Mouse (Mus musculus) spleen, adult 2 months (tissue): Measurements from ENCODE around the gene Gm2016. TPM values are rescaled to one million over a fixed set of nuclear protein-coding genes. Genes with fewer than 3 reads are reported as not detected.
"Not testable (repeated sequence)": the region's sequence is repeated elsewhere in the genome, so short reads cannot be mapped to it uniquely, and the experiment has no call there.

ENCODE experiments used
- DNase-seq, 2 experiments: peaks; one replicate each; pipeline versions ENCODE4 v3.0.0 to v3.0.0-alpha.2; 2012 to 2021; ENCODE audit warnings: low spot score in 2 of 2, low read depth in 1 of 2
- H3K27ac ChIP-seq: fragments of 200-500 bp; 2 replicates; pipeline ENCODE4 v1.5.1; 2012; ENCODE audit warnings: low read length, inconsistent platforms; ENCODE audit not compliant: insufficient read depth
- H3K27me3 ChIP-seq: fragments of 200-500 bp; 2 replicates; pipeline ENCODE4 v1.6.1; 2012; ENCODE audit warnings: mild to moderate bottlenecking, moderate library complexity, low read length, inconsistent platforms; ENCODE audit not compliant: control insufficient read depth, insufficient read depth
- H3K36me3 ChIP-seq: fragments of 200-500 bp; 2 replicates; pipeline ENCODE4 v1.6.1; 2012; ENCODE audit warnings: mild to moderate bottlenecking, low read length, inconsistent platforms; ENCODE audit not compliant: control insufficient read depth, insufficient read depth
- H3K4me1 ChIP-seq: fragments of 200-500 bp; 2 replicates; pipeline ENCODE4 v1.6.1; 2011; ENCODE audit warnings: inconsistent platforms; ENCODE audit not compliant: control insufficient read depth, insufficient read depth, insufficient read length
- H3K4me3 ChIP-seq: fragments of 200-500 bp; 2 replicates; pipeline ENCODE4 v1.5.1; 2011; ENCODE audit warnings: mild to moderate bottlenecking, inconsistent platforms; ENCODE audit not compliant: insufficient read depth, insufficient read length; ENCODE audit errors: extremely low read depth
- WGBS: fragments of 180-500 bp; shearing (Covaris S2); methylation state at CpG from one replicate; pipeline ENCODE4 v1.1.7; 2018; 5-methylcytosine and 5-hydroxymethylcytosine counted together
- polyA plus RNA-seq: library from polyadenylated mRNA; depleted of rRNA; stranded (reverse); fragments of >200 nt; gene quantifications from 2 replicates; pipeline ENCODE4 v1.2.3, GENCODE M21; 2012; rRNA removed

Gene Gm2016
- polyA plus RNA-seq = not detected in 2 replicates

- not testable (repeated sequence) for DNase-seq, H3K27ac ChIP-seq, H3K4me3 ChIP-seq, H3K27me3 ChIP-seq, H3K4me1 ChIP-seq, H3K36me3 ChIP-seq
- 74% methylated on average over 5 of the region's 5 CpGs for WGBS
These were observed at the start of gene Gm2016 for GRCm38 (mm10) chr12:87873772-87874171. Gene Gm2016 (plus strand): TSS chr12:87874072.

- not testable (repeated sequence) for DNase-seq, H3K27me3 ChIP-seq, H3K4me1 ChIP-seq, H3K27ac ChIP-seq, H3K4me3 ChIP-seq, H3K36me3 ChIP-seq
- 80% methylated on average over 2 of the region's 2 CpGs for WGBS
These were observed 31.6 kb upstream of the Gm2016 start, which contains the start of gene Gm2001 for GRCm38 (mm10) chr12:87842239-87842638. Gene Gm2001 (minus strand): TSS chr12:87842339.

GRCm38 (mm10) chr12:87850657-87851056 lies 23.2 kb upstream of the Gm2016 start:
- H3K4me3 ChIP-seq, H3K36me3 ChIP-seq, DNase-seq, H3K4me1 ChIP-seq, H3K27ac ChIP-seq, H3K27me3 ChIP-seq: not testable (repeated sequence)
- no CpG with 5 or more reads among the region's 2 CpGs for WGBS

DNA sequence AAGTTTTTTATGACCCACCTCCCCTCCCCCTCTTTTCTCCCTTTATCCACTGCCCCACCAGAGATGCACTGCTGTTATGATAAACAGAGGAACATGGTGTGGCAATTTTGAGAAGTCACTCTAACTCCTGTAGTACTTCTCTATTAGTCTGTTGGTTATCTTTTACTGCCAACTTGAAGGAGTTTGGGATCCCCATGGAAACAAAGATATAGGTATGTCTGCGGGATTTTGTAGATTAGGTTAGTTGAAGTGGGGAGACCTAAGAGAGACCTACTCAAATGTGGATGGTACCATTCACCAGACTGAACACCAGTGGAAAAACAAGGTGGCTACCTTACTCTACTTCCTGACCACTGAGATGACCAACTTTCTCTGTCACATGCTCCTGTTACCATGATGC lies 17.8 kb upstream of the Gm2016 start:
- DNase-seq, H3K27ac ChIP-seq, H3K4me1 ChIP-seq, H3K36me3 ChIP-seq, H3K4me3 ChIP-seq, H3K27me3 ChIP-seq: not testable (repeated sequence)
- WGBS = 78% methylated on average over 1 of the region's 1 CpGs

DNA sequence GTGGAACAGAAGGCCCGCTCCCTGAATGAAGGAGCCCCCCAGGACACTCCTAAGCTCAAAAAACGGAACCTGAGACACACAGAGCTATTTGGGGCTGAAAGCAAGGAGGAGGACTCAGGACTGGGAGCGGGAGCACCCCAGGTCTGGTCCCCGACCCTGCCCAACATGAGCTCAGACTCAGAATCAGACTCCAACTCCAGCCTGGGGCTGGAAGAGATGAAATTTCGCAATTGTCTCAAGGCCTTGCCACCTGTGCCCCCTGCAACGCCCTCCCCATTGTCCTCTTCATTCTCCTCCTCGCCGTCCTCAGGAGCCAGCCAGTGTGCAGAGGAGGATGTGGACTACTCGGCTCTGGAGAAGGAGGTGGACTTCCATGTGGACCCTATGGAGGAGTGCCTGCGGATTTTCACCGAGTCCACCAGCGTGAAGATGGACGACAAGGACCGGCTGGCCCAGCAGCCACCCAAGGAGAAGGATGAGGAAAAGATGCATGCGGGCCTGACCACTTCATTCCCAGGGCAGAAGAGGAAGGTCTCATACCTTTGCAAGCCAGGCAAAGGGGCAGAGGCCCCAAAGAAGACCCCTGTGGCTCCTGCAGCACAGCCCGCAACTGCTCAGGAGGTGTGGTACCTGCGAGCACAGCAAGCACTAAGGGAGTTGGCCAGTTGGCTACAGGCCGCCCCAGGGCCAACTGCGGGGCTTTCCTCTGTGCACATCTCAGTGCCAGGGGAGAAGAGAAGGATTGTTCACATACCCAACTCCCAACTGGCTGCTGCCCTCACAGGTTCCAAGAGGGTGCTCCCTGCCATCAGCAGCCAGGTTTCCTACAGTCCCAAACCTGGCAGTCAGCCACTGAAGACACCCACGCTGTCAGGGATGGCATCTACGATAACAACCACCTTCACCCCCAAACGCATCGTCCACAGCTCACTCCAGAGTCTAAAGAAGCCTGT lies 11.9 kb upstream of the Gm2016 start:
- DNase-seq, H3K27ac ChIP-seq, H3K4me3 ChIP-seq, H3K36me3 ChIP-seq, H3K27me3 ChIP-seq, H3K4me1 ChIP-seq: not testable (repeated sequence)
- 83% methylated on average over 23 of the region's 23 CpGs for WGBS

DNA sequence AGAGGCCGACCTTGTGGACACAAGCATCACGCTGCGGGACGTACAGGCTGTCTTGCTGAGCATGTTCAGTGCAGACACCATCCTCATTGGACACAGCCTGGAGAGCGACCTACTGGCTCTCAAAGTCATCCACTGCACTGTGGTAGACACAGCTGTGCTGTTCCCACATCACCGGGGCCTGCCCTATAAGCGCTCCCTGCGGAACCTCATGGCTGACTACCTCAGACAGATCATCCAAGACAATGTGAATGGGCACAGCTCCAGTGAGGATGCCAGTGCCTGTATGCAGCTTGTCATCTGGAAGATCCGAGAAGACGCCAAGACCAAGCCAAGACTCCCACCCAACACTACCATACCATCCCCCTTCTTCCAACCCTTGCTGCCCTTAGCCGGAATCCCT lies 10.2 kb upstream of the Gm2016 start:
- not testable (repeated sequence) for H3K4me3 ChIP-seq, H3K27ac ChIP-seq, H3K27me3 ChIP-seq, H3K4me1 ChIP-seq, DNase-seq, H3K36me3 ChIP-seq
- WGBS = 97% methylated on average over 10 of the region's 11 CpGs

- DNase-seq = not testable (repeated sequence)
These were observed 9.8 kb upstream of the Gm2016 start for GRCm38 (mm10) chr12:87864048-87864447.

DNA sequence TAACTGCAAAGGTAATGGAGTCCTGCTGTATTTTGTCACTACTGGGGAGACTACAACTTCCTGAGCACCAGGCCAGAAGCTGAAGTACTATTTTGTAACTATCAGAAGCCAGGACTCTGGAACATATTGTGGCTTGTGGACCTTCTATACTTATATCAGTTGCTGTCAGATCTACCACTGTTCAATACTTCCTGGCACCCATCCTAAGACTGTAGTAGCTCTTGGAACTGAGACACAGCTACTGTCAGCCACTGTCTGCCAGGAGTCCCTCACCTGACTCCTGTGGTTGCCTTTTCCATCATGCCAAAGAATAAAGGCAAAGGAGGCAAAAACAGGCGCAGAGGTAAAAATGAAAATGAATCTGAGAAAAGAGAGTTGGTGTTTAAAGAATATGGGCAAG lies 21.2 kb downstream of the Gm2016 start, which contains the start of gene Gm2022:
TSS of gene Gm2022 (plus strand) at position 301 of the 400 bp plus-strand sequence.
- not testable (repeated sequence) for H3K27ac ChIP-seq, DNase-seq, H3K36me3 ChIP-seq, H3K27me3 ChIP-seq, H3K4me1 ChIP-seq, H3K4me3 ChIP-seq
- WGBS = 78% methylated on average over 1 of the region's 1 CpGs

More at GRCm38 (mm10) chr12:87864048-87864447, 9.8 kb upstream of the Gm2016 start:
- H3K4me3 ChIP-seq, H3K27me3 ChIP-seq, H3K36me3 ChIP-seq, H3K27ac ChIP-seq, H3K4me1 ChIP-seq: not testable (repeated sequence)
- WGBS = 77% methylated on average over 2 of the region's 2 CpGs

DNA sequence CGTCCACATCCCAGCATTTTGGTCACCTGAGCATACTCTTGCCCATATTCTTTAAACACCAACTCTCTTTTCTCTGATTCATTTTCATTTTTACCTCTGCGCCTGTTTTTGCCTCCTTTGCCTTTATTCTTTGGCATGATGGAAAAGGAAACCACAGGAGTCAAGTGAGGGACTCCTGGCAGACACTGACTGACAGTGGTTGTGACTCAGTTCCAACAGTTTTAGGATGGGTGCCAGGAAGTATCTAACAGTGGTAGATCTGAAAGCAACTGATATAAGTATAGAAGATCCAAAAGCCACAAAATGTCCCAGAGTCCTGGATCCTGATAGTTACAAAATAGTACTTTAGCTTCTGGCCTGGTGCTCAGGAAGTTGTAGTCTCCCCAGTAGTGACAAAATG lies 45.8 kb downstream of the Gm2016 start, which contains the start of gene Gm2035:
TSS of gene Gm2035 (minus strand) at position 137 of the 400 bp plus-strand sequence.
- H3K27ac ChIP-seq, H3K27me3 ChIP-seq, H3K4me3 ChIP-seq, DNase-seq, H3K4me1 ChIP-seq, H3K36me3 ChIP-seq: not testable (repeated sequence)
- 76% methylated on average over 2 of the region's 2 CpGs for WGBS
